Mouse (Mus musculus): ENCODE measurements around the gene Adam10. TPM values are rescaled to one million over a fixed set of nuclear protein-coding genes. Genes with fewer than 3 reads are reported as not detected.
A peak's percentile ranks its signal among the peaks of the same experiment; 100 is the strongest.

Gene Adam10
- polyA plus RNA-seq, 1 experiment from 2014 or later = 59.1 TPM

DNA sequence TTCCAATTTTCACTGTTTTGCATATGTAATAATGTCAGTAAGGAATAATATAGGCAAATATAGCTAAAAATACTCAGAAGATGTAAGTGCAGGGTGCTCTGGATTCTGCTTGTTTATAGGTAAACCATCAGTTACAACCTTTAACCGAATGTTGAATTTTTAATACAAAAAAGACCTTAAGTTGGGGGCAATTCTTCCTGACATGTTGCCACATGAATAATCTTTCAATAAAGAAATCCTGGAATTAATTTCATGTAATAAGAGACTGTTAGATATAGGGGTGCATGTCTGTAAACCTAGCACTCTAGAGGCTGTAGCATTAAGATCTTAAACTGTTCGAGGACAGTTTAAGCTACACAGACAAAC is 23.1 kb upstream of the Adam10 start:
- 32% methylated on average over 2 of the region's 2 CpGs for WGBS
- DNase-seq (no peak), ATAC-seq (ENCODE audit: low FRiP score, low TSS enrichment) (no peak)
- H3K9me3 ChIP-seq (ENCODE audit: control insufficient read depth, low read length) = no peaks in the 10 kb centered on the region
- H3K27me3 ChIP-seq (ENCODE audit: control insufficient read depth, insufficient read depth, low read length) = no peaks in the 10 kb centered on the region
- peak overlapping the region; percentile 91; the same call in 1 of the 2 replicates for H3K9ac ChIP-seq (replicated peaks; ENCODE audit: low read length)
- peak overlapping the region; percentile 57 for H3K4me2 ChIP-seq (ENCODE audit: low read length)
- H3K27ac ChIP-seq (replicated peaks; ENCODE audit: low read depth, low read length) = no peak overlapping the region
- peak overlapping the region; percentile 96 for H3K4me3 ChIP-seq (replicated peaks; ENCODE audit: low read depth, low read length)
- H3K4me1 ChIP-seq (ENCODE audit: control insufficient read depth, insufficient read depth, low read length) = peaks cover 31% of the 10 kb centered on the region
- no peaks in the 10 kb centered on the region for H3K36me3 ChIP-seq (ENCODE audit: control insufficient read depth, insufficient read depth, low read length)

DNA sequence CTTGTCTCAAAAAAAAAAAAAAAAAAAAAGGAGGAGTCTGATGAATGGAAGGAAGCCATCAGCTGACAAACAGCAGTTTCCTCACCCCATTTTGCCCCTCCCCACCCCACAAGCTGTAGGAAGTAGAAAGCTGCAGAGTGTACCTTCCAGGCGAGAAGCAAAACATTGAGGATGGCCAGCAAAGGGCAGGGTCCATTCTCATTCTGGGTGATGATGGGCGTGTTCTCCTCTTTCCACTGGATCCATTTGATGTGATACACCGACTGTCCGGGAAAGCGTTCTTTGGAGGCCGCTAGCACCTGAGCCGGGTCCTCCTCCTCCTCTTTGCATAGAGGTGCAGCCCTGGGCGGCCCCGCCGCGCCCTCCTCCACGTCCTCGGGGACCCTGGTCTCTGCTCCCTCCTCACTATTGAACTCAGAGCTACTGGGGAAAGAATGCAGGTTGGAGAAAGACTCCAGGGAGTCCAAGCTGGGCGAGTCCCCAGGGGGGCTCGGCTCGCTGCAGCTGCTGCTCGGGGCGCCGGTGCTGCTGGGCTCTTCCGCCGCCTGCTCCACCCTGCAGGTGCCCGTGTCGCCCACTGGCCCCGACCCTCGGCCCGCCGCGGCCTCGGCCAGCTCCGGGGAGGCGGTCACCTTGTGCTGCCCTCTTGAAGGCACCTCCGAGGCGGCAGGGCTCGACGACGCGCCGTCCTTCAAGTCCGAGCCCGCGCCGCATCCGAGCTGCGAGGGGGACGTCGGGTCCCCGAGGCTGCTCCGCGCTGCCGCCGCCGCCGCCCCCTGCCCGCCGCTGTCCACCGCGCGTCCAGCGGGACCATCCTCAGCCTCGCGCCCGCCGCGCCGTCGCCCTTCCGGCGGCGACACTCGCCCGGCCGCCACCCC is 22.4 kb upstream of the Adam10 start, which contains the start of gene Gm10642:
TSS of gene Gm10642 (plus strand) at position 122 of the 878 bp plus-strand sequence.
- Histone ChIP-seq H3K36me3 (ENCODE audit: control insufficient read depth, insufficient read depth, low read length) (no peaks in the 10 kb centered on the region), H3K9me3 (ENCODE audit: control insufficient read depth, low read length) (no peaks in the 10 kb centered on the region), H3K4me2 (ENCODE audit: low read length) (peak within 1 kb of the TSS; percentile 57), H3K27ac (replicated peaks; ENCODE audit: low read depth, low read length) (peak within 1 kb of the TSS; percentile 97), H3K27me3 (ENCODE audit: control insufficient read depth, insufficient read depth, low read length) (no peaks in the 10 kb centered on the region), H3K9ac (replicated peaks; ENCODE audit: low read length) (peak within 1 kb of the TSS; percentile 91), H3K4me3 (replicated peaks; ENCODE audit: low read depth, low read length) (peak within 1 kb of the TSS; percentile 96), H3K4me1 (ENCODE audit: control insufficient read depth, insufficient read depth, low read length) (peaks cover 31% of the 10 kb centered on the region)
- WGBS = under 1% methylated on average over 71 of the region's 72 CpGs
- peak; percentile 53 for ATAC-seq (ENCODE audit: low FRiP score, low TSS enrichment)
- peak; percentile 73 for DNase-seq

DNA sequence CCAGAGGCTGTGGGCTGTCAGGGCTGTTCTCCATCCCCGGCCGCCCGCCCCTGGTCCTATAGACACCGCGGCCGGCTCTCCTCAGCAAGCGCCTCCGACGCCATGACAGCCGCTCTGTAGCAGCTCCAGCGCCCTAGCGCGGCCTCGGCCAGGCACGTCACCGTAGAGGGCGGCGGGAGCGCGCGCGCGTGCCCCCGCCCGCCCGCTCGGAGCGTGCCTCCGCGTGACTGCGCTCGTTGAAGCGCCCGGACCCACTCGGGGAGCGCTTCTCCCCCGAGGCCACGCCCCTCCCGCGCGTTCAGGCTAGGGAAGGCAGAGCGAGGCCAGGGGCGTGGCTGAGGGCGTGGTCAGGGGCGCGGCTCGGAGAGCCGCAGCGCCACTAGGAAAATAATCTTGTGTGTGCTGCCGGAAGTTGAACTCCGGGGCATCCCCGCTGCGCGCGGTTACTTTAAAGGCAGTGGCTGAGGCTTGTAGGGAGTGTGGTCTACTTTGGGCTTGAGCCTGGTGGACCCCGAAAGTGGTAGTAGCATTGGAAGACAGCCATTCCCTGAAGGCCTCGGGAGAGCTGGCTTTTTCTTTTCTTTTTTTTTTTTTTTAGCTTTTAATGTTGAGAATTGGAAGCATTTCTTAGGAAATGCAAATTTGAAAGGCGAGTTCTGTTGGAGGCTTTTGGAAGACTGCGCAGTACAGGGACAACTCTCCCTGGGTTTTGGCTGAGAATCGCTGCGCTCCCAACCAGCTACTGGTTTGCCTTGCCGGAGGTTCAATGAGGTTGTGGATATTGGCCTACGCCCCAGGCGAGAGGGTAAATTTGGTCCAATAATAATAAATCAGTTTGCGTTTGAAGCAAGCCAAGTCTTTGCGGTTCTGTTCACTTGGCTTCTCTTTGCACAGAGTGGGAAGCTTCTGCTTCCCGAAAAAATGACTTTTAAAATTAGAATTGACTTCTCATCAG is 21.5 kb upstream of the Adam10 start, which contains the start of gene Mindy2:
TSS of gene Mindy2 (minus strand) at position 162 of the 955 bp plus-strand sequence.
- peak; percentile 96 for ATAC-seq (ENCODE audit: low FRiP score, low TSS enrichment)
- H3K9ac ChIP-seq (replicated peaks; ENCODE audit: low read length) = peak within 1 kb of the TSS; percentile 91
- WGBS = 2% methylated on average over 67 of the region's 67 CpGs

DNA sequence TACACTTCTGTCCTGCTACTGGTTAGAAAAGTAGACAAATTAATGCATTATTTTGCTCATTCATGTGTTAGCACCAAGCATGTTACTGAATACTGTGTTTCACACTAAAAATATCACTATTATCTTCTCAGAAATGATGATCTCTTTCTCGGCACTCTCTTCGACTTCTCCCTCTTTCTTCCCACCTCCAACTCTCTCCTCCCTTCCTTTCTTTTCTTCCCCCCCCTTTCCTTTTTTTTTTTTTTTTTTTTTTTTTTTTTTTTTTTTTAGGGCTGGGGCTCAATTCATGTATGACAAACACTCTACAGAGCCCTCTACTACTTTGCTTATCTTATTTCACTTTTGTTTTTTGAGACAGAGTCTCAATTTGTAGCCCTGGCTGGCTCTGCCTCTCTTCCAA is 20.5 kb upstream of the Adam10 start:
- WGBS = 78% methylated on average over 2 of the region's 2 CpGs

More for the DNA sequence above, 21.5 kb upstream of the Adam10 start, which contains the start of gene Mindy2:
- Histone ChIP-seq H3K4me2 (ENCODE audit: low read length) (peak within 1 kb of the TSS; percentile 57), H3K36me3 (ENCODE audit: control insufficient read depth, insufficient read depth, low read length) (no peaks in the 10 kb centered on the region), H3K9me3 (ENCODE audit: control insufficient read depth, low read length) (no peaks in the 10 kb centered on the region), H3K27ac (replicated peaks; ENCODE audit: low read depth, low read length) (peak within 1 kb of the TSS; percentile 97), H3K4me3 (replicated peaks; ENCODE audit: low read depth, low read length) (peak within 1 kb of the TSS; percentile 96), H3K27me3 (ENCODE audit: control insufficient read depth, insufficient read depth, low read length) (no peaks in the 10 kb centered on the region), H3K4me1 (ENCODE audit: control insufficient read depth, insufficient read depth, low read length) (peaks cover 31% of the 10 kb centered on the region)
- peak; percentile 99 for DNase-seq

DNA sequence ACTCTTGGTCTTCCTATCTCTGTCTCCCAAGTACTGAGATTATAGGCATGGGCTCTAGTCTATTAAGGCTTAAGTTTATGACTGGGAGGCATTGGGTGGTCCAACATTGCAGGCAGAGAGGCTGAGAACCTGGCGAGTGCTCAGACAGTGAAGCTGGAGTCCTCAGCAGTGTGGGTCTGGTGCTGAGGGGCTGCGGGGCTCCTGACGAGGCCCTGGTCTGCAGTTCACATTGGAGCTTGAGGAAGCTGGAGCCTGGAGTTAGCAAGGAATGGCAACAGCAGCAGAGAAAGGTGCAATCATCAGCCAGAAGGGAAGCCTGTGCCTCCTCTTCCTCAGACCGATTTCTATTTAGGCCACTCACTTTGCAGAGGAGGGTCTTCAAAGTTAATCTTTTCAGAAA is 13.9 kb upstream of the Adam10 start:
- no peaks in the 10 kb centered on the region for H3K4me1 ChIP-seq (ENCODE audit: control insufficient read depth, insufficient read depth, low read length)
- H3K27me3 ChIP-seq (ENCODE audit: control insufficient read depth, insufficient read depth, low read length) = no peaks in the 10 kb centered on the region
- no peaks in the 10 kb centered on the region for H3K9me3 ChIP-seq (ENCODE audit: control insufficient read depth, low read length)
- no peak overlapping the region for H3K27ac ChIP-seq (replicated peaks; ENCODE audit: low read depth, low read length)
- no peak overlapping the region for H3K9ac ChIP-seq (replicated peaks; ENCODE audit: low read length)
- 81% methylated on average over 4 of the region's 4 CpGs for WGBS
- ATAC-seq (ENCODE audit: low FRiP score, low TSS enrichment) (no peak), DNase-seq (no peak)
- no peaks in the 10 kb centered on the region for H3K36me3 ChIP-seq (ENCODE audit: control insufficient read depth, insufficient read depth, low read length)
- H3K4me2 ChIP-seq (ENCODE audit: low read length) = no peak overlapping the region
- no peak overlapping the region for H3K4me3 ChIP-seq (replicated peaks; ENCODE audit: low read depth, low read length)

More for the DNA sequence above, 20.5 kb upstream of the Adam10 start:
- no peaks in the 10 kb centered on the region for H3K36me3 ChIP-seq (ENCODE audit: control insufficient read depth, insufficient read depth, low read length)
- no peak for ATAC-seq (ENCODE audit: low FRiP score, low TSS enrichment)
- peaks cover 24% of the 10 kb centered on the region for H3K4me1 ChIP-seq (ENCODE audit: control insufficient read depth, insufficient read depth, low read length)
- no peak overlapping the region for H3K9ac ChIP-seq (replicated peaks; ENCODE audit: low read length)
- no peak for DNase-seq
- H3K27me3 ChIP-seq (ENCODE audit: control insufficient read depth, insufficient read depth, low read length) = no peaks in the 10 kb centered on the region
- no peak overlapping the region for H3K4me2 ChIP-seq (ENCODE audit: low read length)
- H3K4me3 ChIP-seq (replicated peaks; ENCODE audit: low read depth, low read length) = no peak overlapping the region
- H3K9me3 ChIP-seq (ENCODE audit: control insufficient read depth, low read length) = no peaks in the 10 kb centered on the region
- H3K27ac ChIP-seq (replicated peaks; ENCODE audit: low read depth, low read length) = no peak overlapping the region

DNA sequence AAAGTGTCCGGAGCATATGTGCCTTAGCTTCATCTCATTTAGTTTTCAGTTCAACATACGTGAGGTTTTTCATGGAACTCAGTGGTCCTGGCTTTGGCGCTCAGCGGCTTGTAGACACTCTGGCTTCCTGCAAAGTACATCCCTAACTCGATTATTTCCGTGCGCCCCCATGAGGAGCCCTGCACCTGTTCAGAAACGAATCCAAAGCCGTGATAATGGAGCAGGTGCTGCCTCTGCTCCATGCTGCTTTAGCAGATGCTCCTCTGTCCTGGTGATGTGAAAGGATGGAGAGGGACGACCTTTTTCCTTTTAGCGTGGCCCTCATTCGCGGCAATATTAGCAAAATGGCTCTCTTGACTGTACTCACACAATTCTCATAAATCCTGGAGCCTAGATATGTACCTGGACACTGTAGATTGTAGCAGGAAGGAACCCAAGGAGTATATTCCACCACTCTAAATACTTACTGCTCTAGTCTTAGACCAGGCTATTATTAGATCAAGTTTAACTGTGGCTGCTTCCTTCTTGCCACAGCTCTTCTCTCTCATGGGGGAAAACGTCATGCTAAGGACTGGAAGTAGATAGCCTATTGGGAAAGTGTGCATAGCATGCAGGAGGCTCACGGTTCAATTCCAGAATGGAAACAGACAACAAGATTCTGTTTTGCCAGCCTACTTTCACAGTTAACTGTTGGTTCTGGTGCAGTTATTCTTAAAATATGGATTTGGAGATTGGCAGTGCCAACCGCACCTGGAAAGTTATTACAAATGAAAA is 13.2 kb upstream of the Adam10 start:
- H3K27ac ChIP-seq (replicated peaks; ENCODE audit: low read depth, low read length) = no peak overlapping the region
- H3K4me2 ChIP-seq (ENCODE audit: low read length) = no peak overlapping the region
- no peak overlapping the region for H3K9ac ChIP-seq (replicated peaks; ENCODE audit: low read length)
- H3K9me3 ChIP-seq (ENCODE audit: control insufficient read depth, low read length) = no peaks in the 10 kb centered on the region
- no peaks in the 10 kb centered on the region for H3K27me3 ChIP-seq (ENCODE audit: control insufficient read depth, insufficient read depth, low read length)
- no peaks in the 10 kb centered on the region for H3K36me3 ChIP-seq (ENCODE audit: control insufficient read depth, insufficient read depth, low read length)
- DNase-seq (no peak), ATAC-seq (ENCODE audit: low FRiP score, low TSS enrichment) (no peak)
- WGBS = 74% methylated on average over 16 of the region's 16 CpGs
- no peak overlapping the region for H3K4me3 ChIP-seq (replicated peaks; ENCODE audit: low read depth, low read length)
- H3K4me1 ChIP-seq (ENCODE audit: control insufficient read depth, insufficient read depth, low read length) = no peaks in the 10 kb centered on the region

DNA sequence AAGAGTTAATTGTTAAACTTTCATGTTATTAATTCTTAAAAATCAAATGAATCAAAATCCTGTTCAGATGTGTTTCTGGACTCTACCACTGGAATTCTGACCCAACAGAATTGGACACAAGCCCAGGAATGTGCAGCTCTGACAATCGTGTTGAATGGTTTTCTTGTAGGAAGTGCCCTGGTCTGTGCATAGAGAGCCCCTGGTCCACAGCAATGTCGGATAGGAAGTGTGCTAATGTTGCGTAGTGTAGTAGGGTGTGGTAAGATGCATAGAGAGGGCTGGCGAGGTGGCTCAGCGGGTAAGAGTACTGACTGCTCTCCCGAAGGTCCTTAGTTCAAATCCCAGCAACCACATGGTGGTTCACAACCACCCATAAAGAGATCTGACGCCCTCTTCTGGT is 12.0 kb upstream of the Adam10 start:
- no peak overlapping the region for H3K4me3 ChIP-seq (replicated peaks; ENCODE audit: low read depth, low read length)
- H3K27ac ChIP-seq (replicated peaks; ENCODE audit: low read depth, low read length) = no peak overlapping the region
- WGBS = 69% methylated on average over 7 of the region's 7 CpGs
- H3K4me2 ChIP-seq (ENCODE audit: low read length) = no peak overlapping the region
- H3K27me3 ChIP-seq (ENCODE audit: control insufficient read depth, insufficient read depth, low read length) = no peaks in the 10 kb centered on the region
- ATAC-seq (ENCODE audit: low FRiP score, low TSS enrichment) (no peak), DNase-seq (no peak)
- no peaks in the 10 kb centered on the region for H3K9me3 ChIP-seq (ENCODE audit: control insufficient read depth, low read length)
- no peak overlapping the region for H3K9ac ChIP-seq (replicated peaks; ENCODE audit: low read length)
- no peaks in the 10 kb centered on the region for H3K36me3 ChIP-seq (ENCODE audit: control insufficient read depth, insufficient read depth, low read length)
- no peaks in the 10 kb centered on the region for H3K4me1 ChIP-seq (ENCODE audit: control insufficient read depth, insufficient read depth, low read length)

DNA sequence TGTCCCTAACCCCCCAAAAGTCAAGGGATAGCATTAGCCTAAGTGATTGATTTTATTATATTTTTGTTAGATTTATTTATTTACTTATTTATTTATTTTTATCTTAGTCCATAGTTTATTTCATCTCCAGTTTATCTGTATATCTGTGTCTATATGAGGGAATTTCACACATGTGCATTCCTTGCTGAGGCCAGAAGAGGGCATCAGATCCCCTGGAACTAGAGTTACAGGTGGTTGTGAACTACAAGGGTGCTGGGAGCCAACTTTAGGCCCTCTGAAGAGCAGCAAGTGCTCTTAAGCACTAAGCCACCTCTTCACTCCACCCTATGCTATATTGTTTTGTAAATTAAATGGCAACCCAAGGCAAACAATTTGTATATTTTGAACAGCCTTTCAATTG is 10.7 kb upstream of the Adam10 start:
- no peak overlapping the region for H3K4me2 ChIP-seq (ENCODE audit: low read length)
- no peak overlapping the region for H3K4me3 ChIP-seq (replicated peaks; ENCODE audit: low read depth, low read length)
- no peaks in the 10 kb centered on the region for H3K27me3 ChIP-seq (ENCODE audit: control insufficient read depth, insufficient read depth, low read length)
- H3K4me1 ChIP-seq (ENCODE audit: control insufficient read depth, insufficient read depth, low read length) = no peaks in the 10 kb centered on the region
- DNase-seq (no peak), ATAC-seq (ENCODE audit: low FRiP score, low TSS enrichment) (no peak)
- H3K36me3 ChIP-seq (ENCODE audit: control insufficient read depth, insufficient read depth, low read length) = no peaks in the 10 kb centered on the region
- H3K9ac ChIP-seq (replicated peaks; ENCODE audit: low read length) = no peak overlapping the region
- no peak overlapping the region for H3K27ac ChIP-seq (replicated peaks; ENCODE audit: low read depth, low read length)
- H3K9me3 ChIP-seq (ENCODE audit: control insufficient read depth, low read length) = no peaks in the 10 kb centered on the region
